Mouse (Mus musculus): ENCODE results near the gene Chrm1.
"Not testable (repeated sequence)": the region's sequence is repeated elsewhere in the genome, so short reads cannot be mapped to it uniquely, and the experiment has no call there.

The Chrm1 gene

DNA sequence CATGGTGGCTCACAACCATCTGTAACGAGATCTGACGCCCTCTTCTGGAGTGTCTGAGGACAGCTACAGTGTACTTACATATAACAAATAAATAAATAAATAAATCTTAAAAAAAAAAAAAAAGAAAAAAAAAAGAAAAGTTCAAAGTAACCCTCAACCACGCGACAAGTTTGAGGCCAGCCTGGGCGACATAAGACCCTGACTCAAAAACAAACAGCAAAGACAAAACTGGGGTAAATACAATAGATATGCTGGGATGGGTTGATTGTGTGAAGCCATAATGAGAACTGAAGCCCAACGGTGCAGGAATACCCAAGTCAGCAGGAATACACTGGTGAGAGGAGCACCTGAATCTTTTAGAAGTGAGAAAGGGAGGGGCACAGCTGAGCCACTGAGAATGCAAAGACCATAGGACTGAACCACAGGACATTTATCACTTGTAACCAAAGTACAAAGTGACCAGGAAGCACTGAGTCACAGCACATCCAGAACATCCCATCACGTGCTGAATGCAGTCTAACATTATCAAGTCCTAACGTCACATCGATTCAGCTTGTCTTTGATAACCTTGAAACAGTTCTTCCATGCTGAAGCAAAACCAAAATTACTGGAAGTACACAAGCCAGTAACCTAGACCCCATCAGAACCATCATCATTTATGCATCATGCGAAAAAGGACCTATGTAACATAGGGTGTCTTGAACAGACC, 53.3 kb downstream of the Chrm1 start:
- DNase-seq (ENCODE audit: low spot score in 2 of 2): no peak

DNA sequence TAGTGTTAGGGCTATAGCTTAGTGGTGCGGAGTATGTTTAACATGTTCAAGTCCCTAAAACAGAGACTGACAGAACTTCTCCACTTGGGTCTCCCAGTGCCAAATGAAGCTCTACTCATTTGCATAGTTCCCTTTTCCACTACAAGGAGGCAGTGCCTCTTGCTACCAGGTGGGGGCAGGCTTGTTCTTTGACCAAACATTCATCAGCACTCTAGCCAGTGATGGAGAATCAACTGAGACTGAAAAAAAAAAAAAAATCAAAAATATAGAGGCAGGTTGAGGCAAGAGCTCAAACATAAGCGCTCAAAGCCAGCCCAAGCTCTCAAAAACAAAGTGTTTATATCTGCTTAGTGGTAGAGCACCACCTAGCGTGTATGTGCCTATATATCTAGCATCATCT, 54.8 kb downstream of the Chrm1 start:
- no peak for DNase-seq (ENCODE audit: low spot score in 2 of 2)

DNA sequence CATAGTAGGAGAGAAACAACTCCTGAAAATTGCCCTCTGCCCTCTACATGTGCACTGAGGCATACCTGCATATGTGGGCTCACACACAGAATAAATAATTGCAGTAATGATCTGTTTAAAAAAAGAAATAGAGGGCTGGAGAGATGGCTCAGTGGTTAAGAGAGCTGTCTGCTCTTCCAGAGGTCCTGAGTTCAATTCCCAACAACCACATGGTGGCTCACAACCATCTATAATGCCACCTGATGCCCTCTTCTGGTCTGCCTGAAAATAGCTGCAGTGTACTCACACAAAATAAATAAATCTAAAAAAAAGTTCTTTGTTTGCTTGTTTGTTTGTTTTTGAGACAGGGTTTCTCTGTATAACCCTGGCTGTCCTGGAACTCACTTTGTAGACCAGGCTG, 55.4 kb downstream of the Chrm1 start:
- DNase-seq (ENCODE audit: low spot score in 2 of 2): not testable (repeated sequence)

DNA sequence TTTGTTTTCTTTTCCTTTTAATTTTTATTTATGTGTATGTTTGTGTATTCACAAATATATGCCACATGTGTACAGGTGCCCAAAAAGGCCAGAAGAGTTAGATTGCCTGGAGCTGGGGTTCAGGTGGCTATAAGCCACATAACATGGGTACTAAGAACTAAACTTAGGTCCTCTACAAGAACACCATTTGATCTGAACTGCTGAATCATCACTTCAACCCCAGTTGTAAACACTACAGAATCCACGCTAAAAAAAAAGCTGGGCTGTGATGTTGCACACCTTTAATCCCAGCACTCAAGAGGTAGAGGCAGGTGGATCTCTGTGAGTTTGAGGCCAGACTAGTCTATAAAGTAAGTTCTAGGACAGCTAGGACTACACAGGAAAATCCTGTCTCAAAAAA, 57.8 kb downstream of the Chrm1 start:
- DNase-seq (ENCODE audit: low spot score in 2 of 2): no peak

DNA sequence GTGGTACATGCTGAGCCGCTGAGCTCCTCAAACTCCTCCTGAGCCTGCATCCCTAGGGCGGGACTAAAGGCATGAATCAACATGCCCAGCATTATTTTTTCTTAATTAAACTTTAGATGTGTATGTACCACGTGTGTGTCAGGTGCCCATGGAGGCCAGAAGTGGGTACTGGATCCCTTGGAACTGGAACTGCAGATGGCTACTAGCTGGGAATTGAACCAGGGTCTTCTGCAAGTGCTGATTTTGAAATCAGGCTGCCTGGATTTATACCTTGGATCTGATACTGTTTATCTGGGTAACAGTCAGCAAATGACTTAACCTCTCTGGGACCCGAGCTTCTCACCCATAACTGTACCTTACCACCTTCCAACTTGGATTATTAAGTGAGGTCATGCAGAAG, 58.4 kb downstream of the Chrm1 start:
- no peak for DNase-seq (ENCODE audit: low spot score in 2 of 2)

DNA sequence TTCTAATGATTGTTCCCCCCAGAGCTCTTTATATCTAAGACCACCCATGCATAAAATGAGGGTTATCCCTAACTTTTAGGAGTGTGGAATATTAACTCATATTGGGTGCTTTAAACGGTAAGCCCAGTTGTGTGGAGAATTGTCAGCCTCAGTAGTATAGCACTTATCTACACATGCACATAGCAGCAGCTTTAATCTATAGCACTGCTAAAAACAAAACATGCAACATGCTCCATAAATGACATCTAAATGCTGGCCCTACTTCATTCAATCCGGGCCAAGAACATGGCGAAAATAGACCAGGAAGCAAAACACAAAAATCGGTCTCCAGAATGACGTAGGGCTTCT, 58.9 kb downstream of the Chrm1 start:
- DNase-seq (ENCODE audit: low spot score in 2 of 2): no peak

DNA sequence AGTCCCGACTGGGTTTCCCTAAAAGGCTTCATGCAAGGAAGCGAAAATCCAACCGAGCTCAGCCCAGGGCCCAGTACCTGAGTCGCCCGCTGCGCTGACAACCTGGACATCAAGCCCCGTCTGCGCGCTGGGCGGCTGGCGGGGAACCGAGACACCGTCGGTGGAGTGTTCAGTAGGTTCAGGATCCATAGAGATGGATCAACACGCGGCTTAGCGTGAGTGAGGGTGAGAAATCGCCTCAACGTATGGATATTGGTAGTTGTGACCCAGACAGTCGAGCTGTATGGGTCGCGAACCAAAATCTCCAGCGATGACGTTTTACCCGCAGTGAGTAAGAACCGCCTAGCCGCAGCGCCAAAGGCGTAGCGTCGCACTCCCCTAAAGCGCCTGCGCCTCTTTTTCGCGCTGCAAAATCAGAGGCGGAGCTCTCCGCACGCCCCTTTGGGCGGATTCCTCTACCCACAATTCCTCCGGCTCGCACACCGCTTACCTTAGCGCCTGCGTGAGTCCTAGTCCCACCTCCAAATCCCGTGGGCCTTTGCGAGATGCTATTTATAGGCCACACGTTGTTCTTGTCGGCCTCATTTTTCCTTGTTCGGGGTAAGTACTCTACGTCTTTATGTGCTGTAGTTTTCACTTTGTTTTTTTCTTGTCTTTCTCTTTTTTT, 59.5 kb downstream of the Chrm1 start, which contains the start of gene Slc3a2:
Gene Slc3a2, minus strand, starts transcription at position 463 of the 667 bp plus-strand sequence.
- DNase-seq (ENCODE audit: low spot score in 2 of 2): peak; percentile 90 to 94

DNA sequence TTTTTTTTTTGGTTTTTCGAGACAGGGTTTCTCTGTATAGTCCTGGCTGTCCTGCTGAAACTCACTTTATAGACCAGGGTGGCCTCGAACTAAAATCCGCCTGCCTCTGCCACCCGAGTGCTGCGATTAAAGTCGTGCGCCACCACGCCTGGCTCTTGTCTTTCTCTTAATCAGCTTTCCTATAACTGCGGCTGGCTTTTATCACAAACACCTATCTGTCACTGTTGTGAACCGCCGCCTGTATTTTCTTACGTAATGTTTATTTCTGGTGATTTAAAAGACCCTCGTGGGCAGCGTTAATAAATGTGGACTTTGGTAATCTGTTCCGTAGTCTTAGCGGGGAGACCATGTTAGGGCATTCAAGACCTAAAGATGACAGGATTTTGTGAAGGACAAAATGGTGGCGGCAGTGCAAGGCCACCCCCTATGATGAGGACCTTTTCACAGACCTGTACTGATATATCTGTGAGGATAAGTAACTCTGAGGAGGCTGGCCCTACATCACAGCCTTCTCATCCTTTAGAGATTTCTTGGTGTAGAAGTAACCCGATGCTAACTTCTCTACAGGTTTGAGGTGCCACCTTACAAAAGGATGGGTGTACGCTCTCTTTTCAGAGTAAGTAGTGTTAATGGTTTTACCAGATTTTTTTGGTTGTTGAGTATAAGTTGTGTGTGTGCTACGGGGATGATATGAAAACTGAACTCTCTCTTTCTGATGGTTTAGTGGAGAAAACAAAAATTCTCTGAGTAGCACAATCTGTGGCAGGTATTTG, 60.2 kb downstream of the Chrm1 start:
- no peak for DNase-seq (ENCODE audit: low spot score in 2 of 2)

DNA sequence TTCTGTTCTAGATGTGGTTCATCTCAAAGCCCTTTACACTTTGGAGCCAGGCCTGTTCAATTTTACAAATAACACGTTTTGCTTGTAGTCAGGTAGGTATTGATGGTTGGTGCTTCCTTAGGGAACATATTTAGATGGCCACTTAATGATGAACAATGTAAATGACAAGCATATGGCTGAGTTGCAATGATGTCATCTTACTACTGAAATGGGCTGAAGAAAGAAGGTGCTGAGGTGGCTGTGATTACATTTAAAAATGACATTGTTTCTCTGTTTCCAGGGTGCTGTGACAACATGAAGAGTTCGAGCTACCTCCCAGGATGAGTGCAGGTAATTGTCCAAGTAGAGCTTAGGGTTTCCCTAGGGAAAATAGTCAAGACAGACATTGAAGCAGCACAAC, 60.8 kb downstream of the Chrm1 start:
- DNase-seq (ENCODE audit: low spot score in 2 of 2): no peak

DNA sequence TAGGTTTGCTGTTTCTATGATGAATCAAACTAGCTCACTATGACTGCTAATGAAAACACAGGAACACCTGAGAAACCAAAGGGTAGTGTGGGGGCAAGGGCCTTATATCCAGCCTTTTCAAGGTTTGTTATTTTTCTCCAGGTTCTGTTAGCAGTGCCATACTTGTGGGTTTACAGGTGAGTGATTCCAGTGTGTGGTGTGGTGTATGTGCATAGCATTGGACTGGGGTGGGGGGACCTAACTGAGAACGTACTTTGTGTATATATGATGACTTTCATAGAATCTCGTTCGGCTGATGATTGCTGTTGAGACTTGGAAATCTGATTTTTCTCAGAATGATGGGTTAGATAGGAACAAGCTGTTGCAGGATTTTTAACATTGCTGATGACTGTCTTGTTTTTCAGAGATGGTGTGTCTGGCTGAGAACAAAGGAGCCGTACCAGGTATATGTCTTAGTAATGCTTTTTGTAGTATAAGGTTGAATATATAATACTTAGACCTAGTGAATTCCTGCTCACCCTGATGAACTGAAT, 61.6 kb downstream of the Chrm1 start:
- DNase-seq (ENCODE audit: low spot score in 2 of 2): no peak

DNA sequence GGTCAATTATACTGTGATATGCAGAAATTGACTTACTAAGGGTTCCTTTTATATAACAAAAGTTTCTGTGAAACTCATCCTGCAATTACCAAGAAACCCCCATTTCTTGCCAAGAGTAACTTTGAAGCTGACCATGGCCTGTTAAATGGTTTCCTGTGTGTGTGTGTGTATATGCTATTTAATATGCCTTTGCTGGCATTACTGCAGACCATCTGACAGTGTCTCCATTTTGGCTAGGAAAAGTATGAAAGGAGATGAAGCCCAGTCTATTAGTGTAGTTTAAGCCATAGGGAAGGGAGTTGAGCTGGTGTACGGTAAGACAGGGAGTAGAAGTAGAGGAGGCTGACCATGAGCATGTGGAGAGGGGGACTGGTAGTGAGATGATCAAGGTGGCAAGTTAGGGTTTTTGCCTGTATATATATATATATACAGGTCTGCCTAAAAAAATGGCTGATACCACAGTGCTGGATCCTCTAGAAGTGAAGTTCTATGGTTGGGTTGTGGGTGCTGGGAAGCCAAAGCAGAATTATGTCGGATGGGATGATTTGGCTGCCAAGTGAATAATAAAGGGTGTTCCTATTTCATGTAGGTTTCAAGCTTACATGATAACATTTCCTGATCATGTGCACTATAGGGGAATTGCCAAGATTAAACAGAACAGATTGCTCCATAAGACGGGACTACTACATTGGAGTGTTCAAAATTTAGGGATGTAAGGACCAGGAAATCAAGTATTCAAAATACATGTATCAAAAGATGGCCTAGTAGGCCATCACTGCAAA, 63.2 kb downstream of the Chrm1 start:
- no peak for DNase-seq (ENCODE audit: low spot score in 2 of 2)

DNA sequence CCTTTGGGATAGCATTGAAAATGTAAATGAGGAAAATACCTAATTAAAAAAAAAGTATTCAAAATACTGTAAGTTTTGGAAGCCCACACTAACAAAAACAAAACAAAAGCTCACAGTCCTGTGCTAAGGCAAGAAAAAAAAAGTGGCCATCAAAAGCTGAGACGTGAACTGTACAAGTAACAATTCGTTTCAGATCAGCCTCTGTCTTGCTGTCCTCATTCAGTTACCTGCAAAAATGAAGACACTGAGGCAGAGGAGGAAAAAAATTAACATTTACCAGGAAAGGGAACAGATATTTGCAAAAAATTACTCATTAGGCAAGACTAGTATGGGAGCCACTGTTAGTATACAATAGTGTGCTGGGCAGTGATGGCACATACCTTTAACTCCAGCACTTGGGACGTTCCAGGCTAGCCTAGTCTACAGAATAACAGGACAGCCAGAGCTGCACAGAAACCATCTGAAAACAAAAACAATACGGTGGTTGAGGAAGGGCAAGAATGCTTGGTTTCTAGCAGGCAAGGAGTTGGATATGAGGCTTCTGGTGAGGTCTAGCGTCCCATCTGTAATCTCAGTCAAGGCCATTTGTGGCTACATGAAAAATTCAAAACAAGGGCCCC, 64.0 kb downstream of the Chrm1 start:
- no peak for DNase-seq (ENCODE audit: low spot score in 2 of 2)

DNA sequence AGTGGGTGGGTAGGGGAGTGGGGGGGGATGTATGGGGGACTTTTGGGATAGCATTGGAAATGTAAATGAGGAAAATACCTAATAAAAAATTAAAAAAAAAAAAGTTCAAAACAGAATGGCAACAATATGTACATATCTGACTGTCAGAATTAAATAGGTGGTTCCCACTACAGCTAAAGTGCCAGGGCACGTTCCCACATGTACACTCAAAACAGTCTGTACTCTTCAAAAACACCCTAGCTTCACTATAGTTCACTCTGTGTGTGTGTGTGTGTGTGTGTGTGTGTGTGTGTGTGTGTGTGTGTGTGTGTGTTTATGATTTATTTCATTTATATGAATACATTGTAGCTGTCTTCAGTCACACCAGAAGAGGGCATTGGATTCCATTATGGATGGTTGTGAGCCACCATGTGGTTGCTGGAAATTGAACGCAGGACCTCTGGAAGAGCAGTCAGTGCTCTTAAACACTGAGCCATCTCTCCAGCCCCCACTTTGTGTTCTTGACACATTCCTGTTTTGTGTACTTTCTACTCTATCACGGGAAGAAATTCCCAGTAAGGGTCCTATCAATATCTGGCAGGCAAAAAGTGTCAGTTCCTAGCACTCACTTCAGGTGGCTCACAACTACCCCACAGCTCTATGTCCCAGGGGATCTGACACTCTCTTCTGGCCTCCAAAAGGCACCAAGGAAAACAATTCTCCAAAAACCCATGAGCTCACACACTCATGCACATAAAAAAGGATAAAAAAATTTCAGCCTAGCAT, 64.9 kb downstream of the Chrm1 start:
- DNase-seq (ENCODE audit: low spot score in 2 of 2): not testable (repeated sequence)
